Mouse (Mus musculus) limb, embryonic 14.5 days (tissue): ENCODE data around the gene Gm11569. TPM values are rescaled to one million over a fixed set of nuclear protein-coding genes. Genes with fewer than 3 reads are reported as not detected.

Experiments
- ATAC-seq: fragments of 200-750 bp; cut with Nextera tagmentation; 2 replicates; pipeline ENCODE4 v1.8.0; 2017; ENCODE audit warnings: low read depth, moderate number of reproducible peaks, moderate TSS enrichment; ENCODE audit not compliant: low FRiP score
- DNase-seq: peaks from one replicate; pipeline ENCODE4 v3.0.0-alpha.2; 2015; ENCODE audit warnings: low spot score
- H3K27ac ChIP-seq: fragments of 300-500 bp; sonication (generic); replicated peaks from 2 replicates; pipeline ENCODE4 v1.5.1; 2014; ENCODE audit warnings: low read depth, mild to moderate bottlenecking, low read length, moderate library complexity, mixed read lengths
- H3K27me3 ChIP-seq: fragments of 300-500 bp; sonication (generic); 2 replicates; pipeline ENCODE4 v1.6.1; 2014; ENCODE audit warnings: low read length, mixed read lengths; ENCODE audit not compliant: control insufficient read depth, insufficient read depth
- H3K36me3 ChIP-seq: fragments of 300-500 bp; sonication (generic); 2 replicates; pipeline ENCODE4 v1.6.1; 2014; ENCODE audit warnings: mild to moderate bottlenecking, low read length, moderate library complexity, mixed read lengths; ENCODE audit not compliant: control insufficient read depth, insufficient read depth
- H3K4me1 ChIP-seq: fragments of 300-500 bp; sonication (generic); 2 replicates; pipeline ENCODE4 v1.6.1; 2014; ENCODE audit warnings: antibody characterized with exemption, low read length, mixed read lengths; ENCODE audit not compliant: control insufficient read depth, insufficient read depth
- H3K4me2 ChIP-seq: fragments of 300-500 bp; sonication (generic); replicated peaks from 2 replicates; pipeline ENCODE4 v1.6.1; 2014; ENCODE audit warnings: low read depth, mild to moderate bottlenecking, low read length, moderate library complexity; ENCODE audit not compliant: severe bottlenecking
- H3K4me3 ChIP-seq: fragments of 300-500 bp; sonication (generic); replicated peaks from 2 replicates; pipeline ENCODE4 v1.5.1; 2014; ENCODE audit warnings: low read length
- H3K9ac ChIP-seq: fragments of 300-500 bp; sonication (generic); 2 replicates; pipeline ENCODE4 v1.6.1; 2014; ENCODE audit warnings: mild to moderate bottlenecking, low read depth, low read length, moderate library complexity; ENCODE audit not compliant: severe bottlenecking
- H3K9me3 ChIP-seq: fragments of 300-500 bp; sonication (generic); 2 replicates; pipeline ENCODE4 v1.6.1; 2016; ENCODE audit warnings: low read length; ENCODE audit not compliant: control insufficient read depth
- POLR2A ChIP-seq: fragments of 200-500 bp; IDR thresholded peaks from 2 replicates; pipeline ENCODE4 v1.8.0; 2012; ENCODE audit warnings: inconsistent platforms, mild to moderate bottlenecking, moderate library complexity, borderline replicate concordance; ENCODE audit not compliant: insufficient read depth, insufficient read length; ENCODE audit errors: extremely low read depth
- WGBS: fragments of 180-500 bp; shearing (Covaris S2); extraction: QIAGEN DNeasy Blood & Tissue Kit; methylation state at CpG from one replicate; pipeline ENCODE4 v1.1.7; 2014; 5-methylcytosine and 5-hydroxymethylcytosine counted together
- polyA plus RNA-seq, 2 experiments: library from polyadenylated mRNA; depleted of rRNA in 1 of 2; stranded (reverse) in 1 of 2; unstranded in 1 of 2; fragments of >200 nt; fragmentation: Nextera tagmentation in 1 of 2; extraction: Ambion mirVana in 1 of 2; gene quantifications; 2 replicates each; pipeline versions ENCODE4 v1.2.1 to v1.2.3; 2012 to 2014

Gm11569 gene
- polyA plus RNA-seq, 2 experiments, result not detected

GRCm38 (mm10) chr11:99758877-99759276 lies 39.9 kb downstream of the Gm11569 start:
- Histone ChIP-seq H3K27ac (no peak overlapping the region), H3K27me3 (no peaks in the 10 kb centered on the region), H3K4me1 (no peaks in the 10 kb centered on the region), H3K4me2 (no peak overlapping the region), H3K36me3 (no peaks in the 10 kb centered on the region), H3K4me3 (no peak overlapping the region), H3K9ac (no peak overlapping the region), H3K9me3 (no peaks in the 10 kb centered on the region)
- ATAC-seq, result no peak
- no peak for TF ChIP-seq POLR2A
- WGBS, result 80% methylated on average over 1 of the region's 1 CpGs
- DNase-seq, result no peak

Other genes with a start within 250 kb of the Gm11569 start
Only the 30 nearest of the 43 such genes appear.
- gene Gm11937, start 188.7 kb downstream of the Gm11569 start, polyA plus RNA-seq (2012; rRNA removed), result not detected in 2 replicates
- gene Gm11937, start 188.7 kb downstream of the Gm11569 start, polyA plus RNA-seq (2014; fragmentation: Nextera tagmentation; extraction: Ambion mirVana), result not detected in 2 replicates
- gene Krtap2-4, start 184.1 kb downstream of the Gm11569 start, polyA plus RNA-seq (2012; rRNA removed), result not detected in 2 replicates
- gene Krtap2-4, start 184.1 kb downstream of the Gm11569 start, polyA plus RNA-seq (2014; fragmentation: Nextera tagmentation; extraction: Ambion mirVana), result not detected in 2 replicates
- gene Gm11562, start 178.5 kb downstream of the Gm11569 start, polyA plus RNA-seq (2012; rRNA removed), result not detected in 2 replicates
- gene Gm11562, start 178.5 kb downstream of the Gm11569 start, polyA plus RNA-seq (2014; fragmentation: Nextera tagmentation; extraction: Ambion mirVana), result not detected in 2 replicates
- gene Krtap4-1, start 170.7 kb downstream of the Gm11569 start, polyA plus RNA-seq (2012; rRNA removed), result not detected in 2 replicates
- not detected in 2 replicates for gene Krtap4-1, start 170.7 kb downstream of the Gm11569 start, polyA plus RNA-seq (2014; fragmentation: Nextera tagmentation; extraction: Ambion mirVana)
- not detected in 2 replicates for gene Krtap4-2, start 163.8 kb downstream of the Gm11569 start, polyA plus RNA-seq (2012; rRNA removed)
- not detected in 2 replicates for gene Krtap4-2, start 163.8 kb downstream of the Gm11569 start, polyA plus RNA-seq (2014; fragmentation: Nextera tagmentation; extraction: Ambion mirVana)
- gene Krtap4-7, start 154.8 kb downstream of the Gm11569 start, polyA plus RNA-seq (2012; rRNA removed), result not detected in 2 replicates
- not detected in 2 replicates for gene Krtap4-7, start 154.8 kb downstream of the Gm11569 start, polyA plus RNA-seq (2014; fragmentation: Nextera tagmentation; extraction: Ambion mirVana)
- gene Gm11555, start 148.7 kb downstream of the Gm11569 start, polyA plus RNA-seq (2012; rRNA removed), result not detected in 2 replicates
- not detected in 2 replicates for gene Gm11555, start 148.7 kb downstream of the Gm11569 start, polyA plus RNA-seq (2014; fragmentation: Nextera tagmentation; extraction: Ambion mirVana)
- not detected in 2 replicates for gene Gm11563, start 140.0 kb downstream of the Gm11569 start, polyA plus RNA-seq (2012; rRNA removed)
- gene Gm11563, start 140.0 kb downstream of the Gm11569 start, polyA plus RNA-seq (2014; fragmentation: Nextera tagmentation; extraction: Ambion mirVana), result not detected in 2 replicates
- gene Krtap4-6, start 133.0 kb downstream of the Gm11569 start, polyA plus RNA-seq (2012; rRNA removed), result not detected in 2 replicates
- not detected in 2 replicates for gene Krtap4-6, start 133.0 kb downstream of the Gm11569 start, polyA plus RNA-seq (2014; fragmentation: Nextera tagmentation; extraction: Ambion mirVana)
- gene Gm14190, start 108.2 kb downstream of the Gm11569 start, polyA plus RNA-seq (2012; rRNA removed), result not detected in 2 replicates
- not detected in 2 replicates for gene Gm14190, start 108.2 kb downstream of the Gm11569 start, polyA plus RNA-seq (2014; fragmentation: Nextera tagmentation; extraction: Ambion mirVana)
- gene Gm14180, start 64.6 kb downstream of the Gm11569 start, polyA plus RNA-seq (2012; rRNA removed), result not detected in 2 replicates
- not detected in 2 replicates for gene Gm14180, start 64.6 kb downstream of the Gm11569 start, polyA plus RNA-seq (2014; fragmentation: Nextera tagmentation; extraction: Ambion mirVana)
- not detected in 2 replicates for gene Gm11595, start 26.0 kb downstream of the Gm11569 start, polyA plus RNA-seq (2012; rRNA removed)
- not detected in 2 replicates for gene Gm11595, start 26.0 kb downstream of the Gm11569 start, polyA plus RNA-seq (2014; fragmentation: Nextera tagmentation; extraction: Ambion mirVana)
- gene Krtap4-8, start 18.2 kb downstream of the Gm11569 start, polyA plus RNA-seq (2012; rRNA removed), result not detected in 2 replicates
- not detected in 2 replicates for gene Krtap4-8, start 18.2 kb downstream of the Gm11569 start, polyA plus RNA-seq (2014; fragmentation: Nextera tagmentation; extraction: Ambion mirVana)
- gene Krtap4-9, start 13.7 kb downstream of the Gm11569 start, polyA plus RNA-seq (2012; rRNA removed), result not detected in 2 replicates
- not detected in 2 replicates for gene Krtap4-9, start 13.7 kb downstream of the Gm11569 start, polyA plus RNA-seq (2014; fragmentation: Nextera tagmentation; extraction: Ambion mirVana)
- not detected in 2 replicates for gene Gm11596, start 5.5 kb downstream of the Gm11569 start, polyA plus RNA-seq (2012; rRNA removed)
- not detected in 2 replicates for gene Gm11596, start 5.5 kb downstream of the Gm11569 start, polyA plus RNA-seq (2014; fragmentation: Nextera tagmentation; extraction: Ambion mirVana)
- gene Gm11554, start 5.5 kb upstream of the Gm11569 start, polyA plus RNA-seq (2012; rRNA removed), result not detected in 2 replicates
- gene Gm11554, start 5.5 kb upstream of the Gm11569 start, polyA plus RNA-seq (2014; fragmentation: Nextera tagmentation; extraction: Ambion mirVana), result not detected in 2 replicates
- gene Krtap4-13, start 11.0 kb upstream of the Gm11569 start, polyA plus RNA-seq (2012; rRNA removed), result not detected in 2 replicates
- not detected in 2 replicates for gene Krtap4-13, start 11.0 kb upstream of the Gm11569 start, polyA plus RNA-seq (2014; fragmentation: Nextera tagmentation; extraction: Ambion mirVana)
- 0.12 TPM in 1 of 2 replicates, not detected in the other for gene Gm11564, start 16.7 kb upstream of the Gm11569 start, polyA plus RNA-seq (2012; rRNA removed)
- gene Gm11564, start 16.7 kb upstream of the Gm11569 start, polyA plus RNA-seq (2014; fragmentation: Nextera tagmentation; extraction: Ambion mirVana), result not detected in 2 replicates
- not detected in 2 replicates for gene 2300003K06Rik, start 39.1 kb upstream of the Gm11569 start, polyA plus RNA-seq (2012; rRNA removed)
- not detected in 2 replicates for gene 2300003K06Rik, start 39.1 kb upstream of the Gm11569 start, polyA plus RNA-seq (2014; fragmentation: Nextera tagmentation; extraction: Ambion mirVana)
- 0.08 TPM in 1 of 2 replicates, not detected in the other for gene Krtap4-16, start 52.7 kb upstream of the Gm11569 start, polyA plus RNA-seq (2012; rRNA removed)
- not detected in 2 replicates for gene Krtap4-16, start 52.7 kb upstream of the Gm11569 start, polyA plus RNA-seq (2014; fragmentation: Nextera tagmentation; extraction: Ambion mirVana)
- gene Gm11568, start 59.0 kb upstream of the Gm11569 start, polyA plus RNA-seq (2012; rRNA removed), result not detected in 2 replicates
- not detected in 2 replicates for gene Gm11568, start 59.0 kb upstream of the Gm11569 start, polyA plus RNA-seq (2014; fragmentation: Nextera tagmentation; extraction: Ambion mirVana)
- not detected in 2 replicates for gene Gm11559, start 65.5 kb upstream of the Gm11569 start, polyA plus RNA-seq (2012; rRNA removed)
- not detected in 2 replicates for gene Gm11559, start 65.5 kb upstream of the Gm11569 start, polyA plus RNA-seq (2014; fragmentation: Nextera tagmentation; extraction: Ambion mirVana)
- gene Krtap9-1, start 74.5 kb upstream of the Gm11569 start, polyA plus RNA-seq (2012; rRNA removed), result not detected in 2 replicates
- gene Krtap9-1, start 74.5 kb upstream of the Gm11569 start, polyA plus RNA-seq (2014; fragmentation: Nextera tagmentation; extraction: Ambion mirVana), result not detected in 2 replicates
- not detected in 2 replicates for gene Gm11567, start 80.3 kb upstream of the Gm11569 start, polyA plus RNA-seq (2012; rRNA removed)
- gene Gm11567, start 80.3 kb upstream of the Gm11569 start, polyA plus RNA-seq (2014; fragmentation: Nextera tagmentation; extraction: Ambion mirVana), result not detected in 2 replicates
- gene Krtap31-1, start 109.0 kb upstream of the Gm11569 start, polyA plus RNA-seq (2012; rRNA removed), result not detected in 2 replicates
- gene Krtap31-1, start 109.0 kb upstream of the Gm11569 start, polyA plus RNA-seq (2014; fragmentation: Nextera tagmentation; extraction: Ambion mirVana), result not detected in 2 replicates
- not detected in 2 replicates for gene Gm11565, start 115.8 kb upstream of the Gm11569 start, polyA plus RNA-seq (2012; rRNA removed)
- not detected in 2 replicates for gene Gm11565, start 115.8 kb upstream of the Gm11569 start, polyA plus RNA-seq (2014; fragmentation: Nextera tagmentation; extraction: Ambion mirVana)
- gene Krtap31-2, start 137.4 kb upstream of the Gm11569 start, polyA plus RNA-seq (2012; rRNA removed), result not detected in 2 replicates
- gene Krtap31-2, start 137.4 kb upstream of the Gm11569 start, polyA plus RNA-seq (2014; fragmentation: Nextera tagmentation; extraction: Ambion mirVana), result not detected in 2 replicates
- gene Krtap9-5, start 149.5 kb upstream of the Gm11569 start, polyA plus RNA-seq (2012; rRNA removed), result not detected in 2 replicates
- not detected in 2 replicates for gene Krtap9-5, start 149.5 kb upstream of the Gm11569 start, polyA plus RNA-seq (2014; fragmentation: Nextera tagmentation; extraction: Ambion mirVana)
- 0.09 TPM in 1 of 2 replicates, not detected in the other for gene Krtap29-1, start 180.1 kb upstream of the Gm11569 start, polyA plus RNA-seq (2012; rRNA removed)
- gene Krtap29-1, start 180.1 kb upstream of the Gm11569 start, polyA plus RNA-seq (2014; fragmentation: Nextera tagmentation; extraction: Ambion mirVana), result not detected in 2 replicates
- not detected in 2 replicates for gene Krtap16-1, start 187.7 kb upstream of the Gm11569 start, polyA plus RNA-seq (2012; rRNA removed)
- 0.19 TPM in 1 of 2 replicates, not detected in the other for gene Krtap16-1, start 187.7 kb upstream of the Gm11569 start, polyA plus RNA-seq (2014; fragmentation: Nextera tagmentation; extraction: Ambion mirVana)